Mouse (Mus musculus): Measurements from ENCODE around the gene Krtap4-13.
"Not testable (repeated sequence)": the region's sequence is repeated elsewhere in the genome, so short reads cannot be mapped to it uniquely, and the experiment has no call there.

Gene Krtap4-13

DNA sequence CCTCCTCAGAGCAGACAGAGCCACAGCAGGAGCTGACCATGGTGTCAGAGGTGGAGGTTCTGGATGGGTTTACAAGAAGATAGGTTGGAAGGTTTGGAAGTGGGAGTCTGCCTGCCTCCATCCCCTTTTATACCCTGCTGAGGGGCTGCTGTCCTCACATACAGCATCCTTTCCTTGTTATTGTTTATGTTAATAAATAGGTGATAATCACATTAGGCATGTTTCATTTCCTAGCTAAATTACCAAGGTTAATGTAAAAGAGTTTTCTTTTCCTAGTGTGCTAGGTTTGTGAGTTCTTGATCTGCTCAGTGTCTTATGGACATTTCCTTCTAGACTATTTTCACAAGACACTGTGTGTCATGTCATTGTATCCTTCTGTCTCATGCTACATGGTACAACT lies at the start of gene Krtap4-13:
Krtap4-13 (minus strand) TSS at position 101 of the 400 bp plus-strand sequence.
- not testable (repeated sequence) for DNase-seq

- no peak for DNase-seq
Measured at GRCm38 (mm10) chr11:99858761-99859160, 49.1 kb upstream of the Krtap4-13 start.

DNA sequence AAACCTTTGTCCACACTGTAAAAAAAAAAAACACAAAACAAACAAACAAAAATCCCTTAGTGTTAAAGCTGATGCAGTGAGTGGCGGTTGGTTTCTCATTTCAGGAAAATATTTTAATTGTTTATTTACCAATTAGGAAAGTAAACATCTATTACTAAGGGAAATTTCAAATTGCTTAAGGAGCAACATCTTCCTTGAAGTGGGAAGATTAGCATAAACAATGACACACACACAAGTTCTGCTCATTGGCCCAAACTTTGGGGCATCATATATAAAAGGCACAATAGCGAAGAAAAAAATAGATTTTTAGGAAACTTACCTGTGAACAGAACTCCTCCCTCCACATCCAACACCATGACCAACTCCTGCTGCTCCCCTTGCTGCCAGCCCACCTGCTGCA lies 47.9 kb upstream of the Krtap4-13 start, which contains the start of gene Gm11568:
Gm11568 (plus strand) TSS at position 301 of the 400 bp plus-strand sequence.
- DNase-seq = no peak

- peak in 1 of 2 experiments; percentile 10 for DNase-seq
Measured at GRCm38 (mm10) chr11:99854121-99854520, 44.4 kb upstream of the Krtap4-13 start.

- DNase-seq = no peak
Measured at GRCm38 (mm10) chr11:99851508-99851907, 41.8 kb upstream of the Krtap4-13 start, which contains the start of gene Krtap4-16. TSS of gene Krtap4-16 (minus strand) at chr11:99851608.

GRCm38 (mm10) chr11:99846746-99847145 lies 37.1 kb upstream of the Krtap4-13 start:
- no peak for DNase-seq

- DNase-seq = no peak
Measured at GRCm38 (mm10) chr11:99842185-99842584, 32.5 kb upstream of the Krtap4-13 start.

DNA sequence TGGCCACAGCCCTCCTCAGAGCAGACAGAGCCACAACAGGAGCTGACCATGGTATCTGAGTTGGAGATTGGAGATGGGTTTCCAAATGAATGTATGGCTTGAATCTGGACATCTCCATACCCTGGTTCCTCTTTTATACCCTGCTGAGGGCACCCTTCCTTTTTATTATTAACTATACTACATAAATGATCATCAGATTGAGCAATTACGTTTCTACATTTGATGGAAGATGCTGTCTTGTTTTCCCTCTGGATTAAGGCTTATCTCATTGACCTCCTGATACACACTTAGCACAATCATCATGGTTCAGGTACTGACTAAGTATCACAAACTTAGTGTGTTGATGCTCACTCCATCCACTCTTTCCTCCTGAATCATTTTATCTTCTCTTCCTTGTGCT lies 28.3 kb upstream of the Krtap4-13 start, which contains the start of gene 2300003K06Rik:
2300003K06Rik (minus strand) TSS at position 101 of the 400 bp plus-strand sequence.
- DNase-seq = no peak

- DNase-seq = not testable (repeated sequence)
Measured at GRCm38 (mm10) chr11:99815566-99815965, 5.9 kb upstream of the Krtap4-13 start, which contains the start of gene Gm11564. TSS of gene Gm11564 (minus strand) at chr11:99815666.

DNA sequence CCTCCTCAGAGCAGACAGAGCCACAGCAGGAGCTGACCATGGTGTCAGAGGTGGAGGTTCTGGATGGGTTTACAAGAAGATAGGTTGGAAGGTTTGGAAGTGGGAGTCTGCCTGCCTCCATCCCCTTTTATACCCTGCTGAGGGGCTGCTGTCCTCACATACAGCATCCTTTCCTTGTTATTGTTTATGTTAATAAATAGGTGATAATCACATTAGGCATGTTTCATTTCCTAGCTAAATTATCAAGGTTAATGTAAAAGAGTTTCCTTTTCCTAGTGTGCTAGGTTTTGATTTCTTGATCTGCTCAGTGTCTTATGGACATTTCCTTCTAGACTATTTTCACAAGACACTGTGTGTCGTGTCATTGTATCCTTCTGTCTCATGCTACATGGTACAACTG lies 5.3 kb downstream of the Krtap4-13 start, which contains the start of gene Gm11554:
Gm11554 (minus strand) TSS at position 101 of the 400 bp plus-strand sequence.
- DNase-seq = not testable (repeated sequence)

DNA sequence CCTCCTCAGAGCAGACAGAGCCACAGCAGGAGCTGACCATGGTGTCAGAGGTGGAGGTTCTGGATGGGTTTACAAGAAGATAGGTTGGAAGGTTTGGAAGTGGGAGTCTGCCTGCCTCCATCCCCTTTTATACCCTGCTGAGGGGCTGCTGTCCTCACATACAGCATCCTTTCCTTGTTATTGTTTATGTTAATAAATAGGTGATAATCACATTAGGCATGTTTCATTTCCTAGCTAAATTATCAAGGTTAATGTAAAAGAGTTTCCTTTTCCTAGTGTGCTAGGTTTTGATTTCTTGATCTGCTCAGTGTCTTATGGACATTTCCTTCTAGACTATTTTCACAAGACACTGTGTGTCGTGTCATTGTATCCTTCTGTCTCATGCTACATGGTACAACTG lies 10.9 kb downstream of the Krtap4-13 start, which contains the start of gene Gm11569:
Gm11569 (minus strand) TSS at position 101 of the 400 bp plus-strand sequence.
- DNase-seq = not testable (repeated sequence)

DNA sequence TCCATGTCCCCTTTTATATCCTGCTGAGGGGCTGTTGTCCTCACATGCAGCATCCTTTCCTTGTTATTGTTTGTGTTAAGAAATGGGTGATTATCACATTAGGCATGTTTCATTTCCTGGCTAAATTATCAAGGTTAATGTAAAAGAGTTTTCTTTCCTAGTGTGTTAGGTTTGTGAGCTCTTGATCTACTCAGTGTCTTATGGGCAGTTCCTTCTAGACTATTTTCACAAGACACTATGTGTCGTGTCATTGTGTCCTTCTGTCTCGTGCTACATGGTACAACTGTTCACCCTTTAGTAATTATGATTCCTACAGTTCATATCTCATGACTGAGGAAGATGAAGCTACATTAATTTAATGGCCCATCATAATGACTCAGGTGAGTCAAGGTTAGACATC lies 16.3 kb downstream of the Krtap4-13 start, which contains the start of gene Gm11596:
Gm11596 (minus strand) TSS at position 101 of the 400 bp plus-strand sequence.
- DNase-seq = no peak

GRCm38 (mm10) chr11:99784900-99785299 lies 24.8 kb downstream of the Krtap4-13 start, which contains the start of gene Krtap4-9:
TSS of gene Krtap4-9 (plus strand) at chr11:99785200.
- DNase-seq = not testable (repeated sequence)

GRCm38 (mm10) chr11:99780604-99781003 lies 29.1 kb downstream of the Krtap4-13 start, which contains the start of gene Krtap4-8:
TSS of gene Krtap4-8 (minus strand) at chr11:99780704.
- DNase-seq = no peak

- DNase-seq = no peak
Measured at GRCm38 (mm10) chr11:99778401-99778800, 31.3 kb downstream of the Krtap4-13 start.

DNA sequence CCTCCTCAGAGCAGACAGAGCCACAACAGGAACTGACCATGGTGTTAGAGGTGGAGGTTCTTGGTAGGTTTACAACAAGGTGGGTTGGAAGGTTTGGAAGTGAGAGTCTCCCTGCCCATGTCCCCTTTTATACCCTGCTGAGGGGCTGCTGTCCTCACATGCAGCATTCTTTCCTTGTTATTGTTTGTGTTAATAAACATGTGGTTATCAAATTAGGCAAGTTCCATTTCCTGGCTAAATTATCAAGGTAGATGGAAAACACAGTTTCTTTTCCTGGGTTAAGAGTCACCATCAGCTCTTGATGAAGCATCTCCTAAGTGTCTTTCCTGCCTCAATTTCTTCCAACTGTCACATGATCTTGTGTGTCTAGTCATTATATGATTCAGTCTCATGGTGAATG lies 36.9 kb downstream of the Krtap4-13 start, which contains the start of gene Gm11595:
Gm11595 (minus strand) TSS at position 101 of the 400 bp plus-strand sequence.
- DNase-seq = not testable (repeated sequence)

DNA sequence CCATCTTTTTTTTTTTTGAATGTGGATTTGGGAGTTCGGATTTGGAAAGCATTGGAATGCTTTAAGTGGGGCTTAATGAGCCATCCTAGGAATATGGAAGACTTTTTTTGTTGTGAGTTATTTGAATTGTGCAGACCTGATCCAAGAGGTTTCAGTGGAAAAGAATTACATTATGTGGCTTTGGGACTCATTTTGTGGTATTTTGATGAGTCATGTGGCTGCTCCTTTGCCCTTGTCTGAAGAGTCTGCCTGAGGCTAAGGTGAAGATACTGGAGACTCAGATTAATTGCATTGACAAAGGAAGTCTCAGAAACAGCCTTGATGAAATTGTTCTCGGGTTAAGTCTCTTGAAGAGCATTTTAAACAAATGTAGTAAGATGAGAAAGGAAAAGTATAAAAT lies 41.3 kb downstream of the Krtap4-13 start:
- DNase-seq = no peak
